Mouse (Mus musculus) embryonic facial prominence, embryonic 14.5 days (tissue): ENCODE data around the gene Slc16a10. TPM values are rescaled to one million over a fixed set of nuclear protein-coding genes. Genes with fewer than 3 reads are reported as not detected.
"Not testable (repeated sequence)": the region's sequence is repeated elsewhere in the genome, so short reads cannot be mapped to it uniquely, and the experiment has no call there.

Source experiments
- ATAC-seq: fragments of 200-750 bp; cut with Nextera tagmentation; 2 replicates; pipeline ENCODE4 v1.8.0; 2017; ENCODE audit warnings: low read depth, moderate number of reproducible peaks, moderate TSS enrichment
- DNase-seq: peaks from one replicate; pipeline ENCODE4 v3.0.0-alpha.2; 2015; ENCODE audit warnings: low spot score
- H3K27ac ChIP-seq: fragments of 300-500 bp; sonication (generic); replicated peaks from 2 replicates; pipeline ENCODE4 v1.5.1; 2014; ENCODE audit warnings: low read depth, mild to moderate bottlenecking, low read length, moderate library complexity
- H3K27me3 ChIP-seq: fragments of 300-500 bp; sonication (generic); replicated peaks from 2 replicates; pipeline ENCODE4 v1.6.1; 2014; ENCODE audit warnings: low read length; ENCODE audit not compliant: control insufficient read depth, insufficient read depth
- H3K36me3 ChIP-seq: fragments of 300-500 bp; sonication (generic); 2 replicates; pipeline ENCODE4 v1.6.1; 2014; ENCODE audit warnings: low read length, mixed read lengths; ENCODE audit not compliant: control insufficient read depth, insufficient read depth
- H3K4me1 ChIP-seq: fragments of 300-500 bp; sonication (generic); 2 replicates; pipeline ENCODE4 v1.6.1; 2014; ENCODE audit warnings: antibody characterized with exemption, low read length; ENCODE audit not compliant: control insufficient read depth, insufficient read depth
- H3K4me2 ChIP-seq: fragments of 300-500 bp; sonication (generic); 2 replicates; pipeline ENCODE4 v1.6.1; 2014; ENCODE audit warnings: low read depth, mild to moderate bottlenecking, low read length, moderate library complexity, mixed read lengths
- H3K4me3 ChIP-seq: fragments of 300-500 bp; sonication (generic); 2 replicates; pipeline ENCODE4 v1.5.1; 2014; ENCODE audit warnings: low read depth, mild to moderate bottlenecking, low read length
- H3K9ac ChIP-seq: fragments of 300-500 bp; sonication (generic); 2 replicates; pipeline ENCODE4 v1.6.1; 2014; ENCODE audit warnings: low read depth, mild to moderate bottlenecking, low read length, moderate library complexity, mixed read lengths
- H3K9me3 ChIP-seq: fragments of 300-500 bp; sonication (generic); 2 replicates; pipeline ENCODE4 v1.6.1; 2016; ENCODE audit warnings: low read length; ENCODE audit not compliant: control insufficient read depth
- WGBS: fragments of 180-500 bp; shearing (Covaris S2); extraction: QIAGEN DNeasy Blood & Tissue Kit; methylation state at CpG from one replicate; pipeline ENCODE4 v1.1.7; 2014; 5-methylcytosine and 5-hydroxymethylcytosine counted together
- polyA plus RNA-seq: library from polyadenylated mRNA; unstranded; fragments of >200 nt; fragmentation: Nextera tagmentation; extraction: Ambion mirVana; gene quantifications from 2 replicates; pipeline ENCODE4 v1.2.1, GENCODE M21; 2014

Gene Slc16a10
- polyA plus RNA-seq, 1 experiment from 2014 or later: 8.2 TPM

DNA sequence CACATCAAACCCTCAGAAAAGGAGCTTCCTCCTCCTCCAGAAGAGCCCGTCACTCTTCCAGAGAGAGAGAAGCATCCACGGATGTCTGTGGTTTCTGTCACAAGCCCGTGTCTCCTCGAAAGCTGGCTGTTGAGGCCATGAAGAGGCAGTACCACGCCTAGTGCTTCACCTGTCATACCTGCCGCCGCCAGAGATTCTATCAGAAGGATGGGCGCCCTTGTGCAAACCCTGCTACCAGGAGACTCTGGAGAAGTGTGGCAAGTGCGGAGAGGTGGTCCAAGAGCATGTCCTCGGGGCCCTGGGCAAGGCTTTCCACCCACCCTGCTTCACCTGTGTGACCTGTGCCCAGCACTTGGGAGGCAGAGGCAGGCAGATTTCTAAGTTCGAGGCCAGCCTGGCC lies 132.5 kb downstream of the Slc16a10 start:
- Histone ChIP-seq H3K9me3 (no peaks in the 10 kb centered on the region), H3K27me3 (no peaks in the 10 kb centered on the region), H3K9ac (no peak overlapping the region), H3K4me1 (no peaks in the 10 kb centered on the region), H3K36me3 (no peaks in the 10 kb centered on the region), H3K4me3 (no peak overlapping the region), H3K27ac (no peak overlapping the region), H3K4me2 (no peak overlapping the region)
- WGBS: 72% methylated on average over 11 of the region's 11 CpGs
- no peak for ATAC-seq
- DNase-seq: no peak

GRCm38 (mm10) chr10:40008847-40009246 lies 133.2 kb downstream of the Slc16a10 start:
- 75% methylated on average over 4 of the region's 4 CpGs for WGBS

GRCm38 (mm10) chr10:40007953-40008352 lies 134.1 kb downstream of the Slc16a10 start:
- Histone ChIP-seq H3K9ac (no peak overlapping the region), H3K9me3 (no peaks in the 10 kb centered on the region), H3K4me3 (no peak overlapping the region), H3K27me3 (no peaks in the 10 kb centered on the region), H3K27ac (no peak overlapping the region), H3K36me3 (no peaks in the 10 kb centered on the region), H3K4me2 (no peak overlapping the region), H3K4me1 (no peaks in the 10 kb centered on the region)
- WGBS: 83% methylated on average over 4 of the region's 4 CpGs
- no peak for ATAC-seq
- DNase-seq: no peak

More at GRCm38 (mm10) chr10:40008847-40009246, 133.2 kb downstream of the Slc16a10 start:
- not testable (repeated sequence) for ATAC-seq, H3K9me3 ChIP-seq, H3K9ac ChIP-seq, DNase-seq, H3K4me2 ChIP-seq, H3K36me3 ChIP-seq, H3K27me3 ChIP-seq, H3K4me1 ChIP-seq, H3K27ac ChIP-seq, H3K4me3 ChIP-seq

DNA sequence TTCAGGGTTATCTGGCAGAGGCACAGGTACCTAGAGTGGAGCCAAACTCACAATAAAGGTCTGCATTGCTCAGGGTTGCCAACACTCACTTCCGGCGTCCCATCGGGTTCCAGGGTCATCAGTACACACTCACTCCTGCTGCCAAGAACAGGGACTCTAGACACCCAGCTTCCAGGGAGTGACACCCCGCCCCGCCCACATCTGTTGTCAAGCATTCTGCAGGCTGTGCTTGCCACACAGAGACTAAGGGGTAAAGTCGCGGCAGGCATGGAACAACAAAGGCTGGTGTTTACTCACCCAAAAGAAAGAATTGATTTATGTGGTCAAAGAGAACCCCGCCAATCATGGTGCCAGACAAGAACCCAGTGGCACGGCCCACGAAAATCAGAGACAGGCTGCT lies 135.1 kb downstream of the Slc16a10 start:
- Histone ChIP-seq H3K36me3 (no peaks in the 10 kb centered on the region), H3K27ac (no peak overlapping the region), H3K4me3 (no peak overlapping the region), H3K9me3 (no peaks in the 10 kb centered on the region), H3K4me1 (no peaks in the 10 kb centered on the region), H3K4me2 (no peak overlapping the region), H3K9ac (no peak overlapping the region), H3K27me3 (no peaks in the 10 kb centered on the region)
- 70% methylated on average over 10 of the region's 10 CpGs for WGBS
- DNase-seq: no peak
- ATAC-seq: no peak

DNA sequence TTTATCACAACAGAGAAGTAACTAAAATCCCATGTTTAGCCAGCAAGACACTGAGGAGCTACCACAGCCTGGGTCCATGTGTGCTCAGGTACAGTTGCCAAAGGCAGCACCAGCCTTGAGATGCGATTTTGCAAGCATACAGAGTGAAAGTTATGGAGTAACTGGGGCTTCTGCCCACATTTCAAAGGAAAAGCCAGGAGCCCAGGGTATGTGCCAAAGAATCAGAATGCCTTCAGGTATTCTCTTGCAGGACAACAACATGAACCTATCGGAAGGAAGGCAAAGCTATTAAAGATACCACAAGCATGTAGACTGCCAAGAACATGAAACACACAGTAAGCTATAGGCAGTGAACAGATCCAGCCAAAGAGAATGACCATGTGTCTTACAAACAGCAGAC lies 141.3 kb downstream of the Slc16a10 start:
- no peak for DNase-seq
- H3K9ac ChIP-seq: no peak overlapping the region
- no peak overlapping the region for H3K27ac ChIP-seq
- no peak overlapping the region for H3K4me2 ChIP-seq
- no peaks in the 10 kb centered on the region for H3K4me1 ChIP-seq
- WGBS: 91% methylated on average over 2 of the region's 2 CpGs
- H3K36me3 ChIP-seq: no peaks in the 10 kb centered on the region
- H3K4me3 ChIP-seq: no peak overlapping the region
- no peak for ATAC-seq
- no peaks in the 10 kb centered on the region for H3K27me3 ChIP-seq
- H3K9me3 ChIP-seq: no peaks in the 10 kb centered on the region

DNA sequence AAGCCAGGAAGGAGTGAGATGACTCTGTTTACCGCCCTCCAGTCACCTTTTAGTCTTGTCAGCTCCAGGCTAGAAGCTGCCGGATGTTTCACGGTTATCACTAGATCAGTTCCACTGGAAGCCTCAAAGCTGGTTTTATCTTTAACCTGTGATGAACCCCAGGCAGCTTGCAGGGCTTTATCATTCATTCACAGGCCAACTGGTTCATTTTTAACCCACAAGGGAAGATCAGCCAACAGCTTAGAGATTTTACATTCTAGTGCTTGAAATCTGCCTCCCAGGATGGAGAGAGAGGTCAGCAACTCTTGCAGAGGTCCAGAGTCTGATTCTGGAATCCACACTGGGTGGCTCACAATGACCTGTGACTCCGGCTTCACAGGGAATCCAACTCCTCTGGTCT lies 150.9 kb downstream of the Slc16a10 start:
- ATAC-seq (no peak), DNase-seq (no peak)
- no peaks in the 10 kb centered on the region for H3K27me3 ChIP-seq
- no peaks in the 10 kb centered on the region for H3K36me3 ChIP-seq
- 49% methylated on average over 4 of the region's 4 CpGs for WGBS
- no peak overlapping the region for H3K4me2 ChIP-seq
- no peak overlapping the region for H3K9ac ChIP-seq
- no peak overlapping the region for H3K27ac ChIP-seq
- H3K4me3 ChIP-seq: no peak overlapping the region
- H3K9me3 ChIP-seq: 0 out of 2 replicates have a peak, but pooled peaks cover 3% of the 10 kb centered on the region
- H3K4me1 ChIP-seq: no peaks in the 10 kb centered on the region

- WGBS: 87% methylated on average over 12 of the region's 12 CpGs
- H3K4me1 ChIP-seq: no peaks in the 10 kb centered on the region
- no peaks in the 10 kb centered on the region for H3K27me3 ChIP-seq
- ATAC-seq: no peak
- DNase-seq: no peak
- H3K27ac ChIP-seq: no peak within 1 kb of the TSS
- no peak within 1 kb of the TSS for H3K4me3 ChIP-seq
- H3K9ac ChIP-seq: no peak within 1 kb of the TSS
- H3K9me3 ChIP-seq: no peaks in the 10 kb centered on the region
- no peak within 1 kb of the TSS for H3K4me2 ChIP-seq
- no peaks in the 10 kb centered on the region for H3K36me3 ChIP-seq
Observed at GRCm38 (mm10) chr10:39986466-39986865, 155.6 kb downstream of the Slc16a10 start, which contains the start of gene Mfsd4b5. TSS of gene Mfsd4b5 (minus strand) at chr10:39986646.

Other genes starting within 250 kb of the Slc16a10 start
- 4.3 and 6.1 TPM in 2 replicates for gene Mfsd4b4, start 243.0 kb downstream of the Slc16a10 start, polyA plus RNA-seq
- not detected in 2 replicates for gene Mfsd4b2, start 215.3 kb downstream of the Slc16a10 start, polyA plus RNA-seq
- 0.45 and 1.4 TPM in 2 replicates for gene Mfsd4b3, start 182.1 kb downstream of the Slc16a10 start, polyA plus RNA-seq
- gene Mfsd4b5, start 155.6 kb downstream of the Slc16a10 start, polyA plus RNA-seq: 0.12 and 0.13 TPM in 2 replicates
- 0.32 and 0.48 TPM in 2 replicates for gene Mfsd4b1, start 117.0 kb downstream of the Slc16a10 start, polyA plus RNA-seq
- gene Rpf2, start 104.8 kb upstream of the Slc16a10 start, polyA plus RNA-seq: 58.6 and 62.6 TPM in 2 replicates
- gene Gtf3c6, start 115.8 kb upstream of the Slc16a10 start, polyA plus RNA-seq: 82.5 and 89.0 TPM in 2 replicates
- 61.8 and 61.9 TPM in 2 replicates for gene Amd1, start 159.9 kb upstream of the Slc16a10 start, polyA plus RNA-seq
- 9.6 and 10.9 TPM in 2 replicates for gene Cdk19, start 197.3 kb upstream of the Slc16a10 start, polyA plus RNA-seq